Mouse (Mus musculus) ES-Bruce4 (cell line): ENCODE measurements at regions not wholly inside any gene's neighbourhood (a gene's known extent, or its start where the extent isn't known, plus 50 kb on each side); places are given as distances from the start of the nearest gene placed in this dataset.

Experiments used
- CTCF ChIP-seq: IDR thresholded peaks from one replicate; pipeline ENCODE4 v1.8.1; 2011; ENCODE audit warnings: low read depth, low read length
- POLR2A ChIP-seq: IDR thresholded peaks from one replicate; pipeline ENCODE4 v1.8.1; 2011; ENCODE audit warnings: low read length; ENCODE audit not compliant: insufficient read depth

- TF ChIP-seq POLR2A (no peak), CTCF (no peak)
Observed at GRCm38 (mm10) chr5:100274674-100275073, 115.1 kb upstream of the Tmem150c start.
